Mouse (Mus musculus) forebrain, embryonic 14.5 days (tissue): ENCODE measurements around the gene Ick. TPM values are rescaled to one million over a fixed set of nuclear protein-coding genes. Genes with fewer than 3 reads are reported as not detected.
A peak's percentile ranks its signal among the peaks of the same experiment; 100 is the strongest.
"Not testable (repeated sequence)": the region's sequence is repeated elsewhere in the genome, so short reads cannot be mapped to it uniquely, and the experiment has no call there.

Experiments used
- ATAC-seq: fragments of 200-750 bp; cut with Nextera tagmentation; 2 replicates; pipeline ENCODE4 v1.8.0; 2017; ENCODE audit warnings: mild to moderate bottlenecking, moderate library complexity
- DNase-seq: peaks from one replicate; pipeline ENCODE4 v3.0.0-alpha.2; 2015; ENCODE audit warnings: low spot score
- H3K27ac ChIP-seq: fragments of 300-500 bp; sonication (generic); 2 replicates; pipeline ENCODE4 v1.5.1; 2014; ENCODE audit warnings: low read depth, mild to moderate bottlenecking, control low read depth, low read length, moderate library complexity
- H3K27me3 ChIP-seq: fragments of 300-500 bp; sonication (generic); replicated peaks from 2 replicates; pipeline ENCODE4 v1.6.1; 2014; ENCODE audit warnings: low read length, control low read depth, mixed read lengths; ENCODE audit not compliant: control insufficient read depth, insufficient read depth
- H3K36me3 ChIP-seq: fragments of 300-500 bp; sonication (generic); 2 replicates; pipeline ENCODE4 v1.6.1; 2014; ENCODE audit warnings: low read length, control low read depth; ENCODE audit not compliant: control insufficient read depth, insufficient read depth
- H3K4me1 ChIP-seq: fragments of 300-500 bp; sonication (generic); 2 replicates; pipeline ENCODE4 v1.6.1; 2014; ENCODE audit warnings: antibody characterized with exemption, low read length, control low read depth; ENCODE audit not compliant: control insufficient read depth, insufficient read depth
- H3K4me2 ChIP-seq: fragments of 300-500 bp; sonication (generic); 2 replicates; pipeline ENCODE4 v1.6.1; 2014; ENCODE audit warnings: mild to moderate bottlenecking, control low read depth, low read length
- H3K4me3 ChIP-seq: fragments of 300-500 bp; sonication (generic); 2 replicates; pipeline ENCODE4 v1.5.1; 2014; ENCODE audit warnings: low read depth, low read length, control low read depth
- H3K9ac ChIP-seq: fragments of 300-500 bp; sonication (generic); 2 replicates; pipeline ENCODE4 v1.6.1; 2014; ENCODE audit warnings: mild to moderate bottlenecking, low read length, control low read depth, moderate library complexity
- H3K9me3 ChIP-seq: fragments of 300-500 bp; sonication (generic); replicated peaks from 2 replicates; pipeline ENCODE4 v1.6.1; 2016; ENCODE audit warnings: low read length, control low read depth, mixed read lengths; ENCODE audit not compliant: control insufficient read depth
- WGBS: fragments of 180-500 bp; shearing (Covaris S2); extraction: QIAGEN DNeasy Blood & Tissue Kit; methylation state at CpG from one replicate; pipeline ENCODE4 v1.1.7; 2014; 5-methylcytosine and 5-hydroxymethylcytosine counted together
- polyA plus RNA-seq: library from polyadenylated mRNA; unstranded; fragments of >200 nt; fragmentation: Nextera tagmentation; extraction: Ambion mirVana; gene quantifications from 2 replicates; pipeline ENCODE4 v1.2.1, GENCODE M21; 2014

The Ick gene
- polyA plus RNA-seq, 1 experiment from 2014 or later = 30.6 TPM

- no peaks in the 10 kb centered on the region for H3K9me3 ChIP-seq
- H3K9ac ChIP-seq = no peak overlapping the region
- H3K4me3 ChIP-seq = no peak overlapping the region
- H3K4me1 ChIP-seq = no peaks in the 10 kb centered on the region
- no peak overlapping the region for H3K27ac ChIP-seq
- ATAC-seq = no peak
- WGBS = 91% methylated on average over 19 of the region's 19 CpGs
- no peak for DNase-seq
- H3K27me3 ChIP-seq = no peaks in the 10 kb centered on the region
- peaks cover 62% of the 10 kb centered on the region for H3K36me3 ChIP-seq
- no peak overlapping the region for H3K4me2 ChIP-seq
Measured at GRCm38 (mm10) chr9:78167453-78167969, 58.5 kb downstream of the Ick start.

DNA sequence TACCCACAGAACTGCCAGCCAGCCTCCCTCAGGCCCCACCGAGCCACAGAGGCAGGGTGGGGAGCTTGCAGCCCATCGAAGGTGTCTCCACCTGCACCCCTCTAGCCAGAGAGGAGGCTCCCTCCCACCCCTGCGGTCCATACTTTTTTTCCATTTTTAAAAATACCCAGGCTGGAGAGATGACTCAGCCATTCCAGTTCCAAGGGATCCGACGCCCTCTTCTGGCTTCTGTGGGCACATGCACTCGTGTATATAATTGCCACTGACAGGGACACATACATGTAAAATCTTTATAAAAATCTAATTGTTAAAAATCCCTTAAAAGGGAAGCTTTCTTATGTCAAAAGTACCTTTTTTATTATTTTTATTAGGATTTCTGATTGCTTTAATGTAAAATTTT is 59.9 kb downstream of the Ick start:
- no peaks in the 10 kb centered on the region for H3K27me3 ChIP-seq
- H3K4me2 ChIP-seq = no peak overlapping the region
- ATAC-seq (no peak), DNase-seq (no peak)
- peaks cover 55% of the 10 kb centered on the region for H3K36me3 ChIP-seq
- no peaks in the 10 kb centered on the region for H3K9me3 ChIP-seq
- no peak overlapping the region for H3K9ac ChIP-seq
- no peak overlapping the region for H3K4me3 ChIP-seq
- H3K4me1 ChIP-seq = no peaks in the 10 kb centered on the region
- no peak overlapping the region for H3K27ac ChIP-seq
- 97% methylated on average over 6 of the region's 6 CpGs for whole genome bisulfite sequencing

DNA sequence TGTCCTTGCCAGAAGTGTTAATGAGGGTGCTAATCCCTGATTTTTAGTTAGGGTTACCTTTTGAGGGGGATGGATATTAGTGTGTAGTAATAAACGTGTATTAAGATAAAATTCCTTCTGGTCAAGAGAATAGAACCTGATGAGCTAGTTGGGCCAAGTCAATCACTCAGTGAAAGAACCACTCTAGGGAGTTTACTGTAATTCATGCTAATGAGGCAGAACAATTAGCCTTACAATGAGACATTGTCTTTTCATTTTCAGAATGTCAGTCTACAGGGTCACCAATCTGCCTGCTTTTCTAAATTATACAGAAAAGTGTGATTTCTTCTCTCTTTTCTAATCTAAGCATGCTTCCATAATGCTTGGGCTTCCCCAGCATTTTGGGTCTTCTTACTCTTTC is 65.0 kb downstream of the Ick start:
- Histone ChIP-seq H3K27ac (no peak overlapping the region), H3K4me1 (peaks cover 5% of the 10 kb centered on the region; the same call in 1 of the 2 replicates), H3K9me3 (no peaks in the 10 kb centered on the region), H3K9ac (no peak overlapping the region), H3K27me3 (no peaks in the 10 kb centered on the region), H3K36me3 (peaks cover 10% of the 10 kb centered on the region; the same call in 1 of the 2 replicates), H3K4me3 (no peak overlapping the region), H3K4me2 (no peak overlapping the region)
- WGBS = 17% methylated on average over 1 of the region's 1 CpGs
- no peak for ATAC-seq
- no peak for DNase-seq

GRCm38 (mm10) chr9:78174925-78175276 is 65.9 kb downstream of the Ick start:
- DNase-seq, H3K9ac ChIP-seq, H3K4me1 ChIP-seq, H3K36me3 ChIP-seq, H3K27ac ChIP-seq, H3K4me3 ChIP-seq, H3K4me2 ChIP-seq, H3K27me3 ChIP-seq, H3K9me3 ChIP-seq: not testable (repeated sequence)
- 39% methylated on average over 3 of the region's 3 CpGs for WGBS
- peak; percentile 14; the same call in 1 of the 2 replicates for ATAC-seq

DNA sequence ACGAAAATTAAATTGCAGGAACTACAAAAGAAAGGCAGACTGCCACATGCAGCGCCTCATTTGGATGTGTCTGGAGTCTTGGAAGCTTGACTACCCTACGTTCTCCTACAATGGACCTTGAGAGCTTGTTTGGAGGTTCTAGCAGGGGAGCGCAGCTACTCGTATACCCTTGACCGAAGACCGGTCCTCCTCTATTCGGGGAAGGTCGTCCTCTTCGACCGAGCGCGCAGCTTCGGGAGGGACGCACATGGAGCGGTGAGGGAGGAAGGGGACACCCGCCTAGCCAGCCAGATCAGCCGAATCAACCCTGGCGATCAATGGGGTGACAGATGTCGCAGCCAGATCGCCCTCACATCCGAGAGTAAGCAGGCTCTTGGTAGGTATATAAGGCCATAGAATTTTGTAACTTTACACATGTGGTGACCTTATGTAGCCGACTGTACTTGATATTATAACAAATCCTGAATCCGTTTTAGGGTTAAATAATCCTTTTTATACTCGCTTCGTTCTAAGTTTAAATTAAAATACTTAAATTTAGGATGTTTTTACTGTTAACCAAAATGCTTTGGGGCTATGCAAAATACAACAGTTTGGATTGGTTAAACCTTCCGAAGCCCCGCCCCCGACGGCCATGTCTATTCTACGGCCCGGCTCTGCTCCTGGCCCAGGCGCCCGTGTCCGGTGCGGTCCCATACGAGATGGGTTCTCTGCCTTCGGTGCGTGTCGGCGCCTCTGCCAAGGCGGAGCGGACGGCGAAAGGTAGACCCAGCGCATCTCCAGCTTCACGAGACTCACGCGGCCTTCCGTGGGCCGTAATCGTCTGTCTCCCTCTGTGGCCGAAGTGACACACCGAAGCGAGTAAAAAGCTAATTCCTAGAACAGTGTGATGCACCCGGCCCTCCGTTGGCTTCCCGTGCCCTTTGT is 66.5 kb downstream of the Ick start:
- peak overlapping the region; percentile 63 for H3K4me2 ChIP-seq
- H3K9ac ChIP-seq = peak overlapping the region; percentile 85
- under 1% methylated on average over 49 of the region's 58 CpGs for WGBS
- ATAC-seq = peak; percentile 98
- DNase-seq = peak; percentile 98
- H3K4me3 ChIP-seq = peak overlapping the region; percentile 60
- H3K27me3 ChIP-seq = no peaks in the 10 kb centered on the region
- H3K36me3 ChIP-seq = no peaks in the 10 kb centered on the region
- H3K4me1 ChIP-seq = peaks cover 5% of the 10 kb centered on the region; the same call in 1 of the 2 replicates
- peak overlapping the region; percentile 97 for H3K27ac ChIP-seq
- H3K9me3 ChIP-seq = no peaks in the 10 kb centered on the region

- Histone ChIP-seq H3K4me1 (peaks cover 5% of the 10 kb centered on the region; the same call in 1 of the 2 replicates), H3K36me3 (no peaks in the 10 kb centered on the region), H3K27me3 (no peaks in the 10 kb centered on the region), H3K27ac (peak overlapping the region; percentile 97), H3K4me2 (peak overlapping the region; percentile 63), H3K4me3 (peak overlapping the region; percentile 60), H3K9me3 (no peaks in the 10 kb centered on the region), H3K9ac (peak overlapping the region; percentile 85)
- peak; percentile 60 for ATAC-seq
- DNase-seq = peak; percentile 91
- under 1% methylated on average over 22 of the region's 22 CpGs for WGBS
Measured at GRCm38 (mm10) chr9:78176201-78176727, 67.3 kb downstream of the Ick start.

GRCm38 (mm10) chr9:78176831-78177230 is 67.8 kb downstream of the Ick start:
- DNase-seq (peak; percentile 40), ATAC-seq (no peak)
- Histone ChIP-seq H3K9me3 (no peaks in the 10 kb centered on the region), H3K9ac (peak overlapping the region; percentile 85), H3K4me1 (peaks cover 5% of the 10 kb centered on the region; the same call in 1 of the 2 replicates), H3K27ac (peak overlapping the region; percentile 97), H3K4me2 (peak overlapping the region; percentile 63), H3K4me3 (peak overlapping the region; percentile 60), H3K27me3 (no peaks in the 10 kb centered on the region), H3K36me3 (no peaks in the 10 kb centered on the region)
- WGBS = 29% methylated on average over 7 of the region's 7 CpGs

GRCm38 (mm10) chr9:78178197-78178596 is 69.2 kb downstream of the Ick start:
- Histone ChIP-seq H3K9me3 (no peaks in the 10 kb centered on the region), H3K4me2 (no peak overlapping the region), H3K27me3 (no peaks in the 10 kb centered on the region), H3K36me3 (no peaks in the 10 kb centered on the region), H3K4me1 (peaks cover 5% of the 10 kb centered on the region; the same call in 1 of the 2 replicates), H3K4me3 (no peak overlapping the region), H3K9ac (no peak overlapping the region), H3K27ac (no peak overlapping the region)
- DNase-seq = no peak
- no peak for ATAC-seq
- WGBS = 85% methylated on average over 5 of the region's 5 CpGs

DNA sequence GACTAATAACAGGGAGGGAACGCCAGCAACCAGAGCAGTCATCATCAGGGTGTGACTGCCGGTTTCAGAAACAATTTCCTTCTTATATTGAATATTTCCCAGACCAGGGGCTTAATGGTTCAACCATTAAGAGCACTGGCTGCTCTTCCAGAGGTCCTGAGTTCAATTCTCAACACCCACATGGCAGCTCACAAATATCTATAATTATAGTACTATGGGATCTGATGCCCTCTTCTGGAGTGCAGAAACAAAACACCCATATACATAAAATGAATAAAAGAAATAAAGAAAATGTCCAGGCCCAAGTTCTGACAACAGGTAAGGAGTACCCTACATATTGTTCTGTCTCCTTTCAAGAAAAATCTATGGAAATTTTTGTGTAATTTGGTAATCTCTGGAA is 70.1 kb downstream of the Ick start:
- Histone ChIP-seq H3K9ac (no peak overlapping the region), H3K27me3 (no peaks in the 10 kb centered on the region), H3K27ac (no peak overlapping the region), H3K4me1 (peaks cover 5% of the 10 kb centered on the region; the same call in 1 of the 2 replicates), H3K4me2 (no peak overlapping the region), H3K4me3 (no peak overlapping the region), H3K9me3 (no peaks in the 10 kb centered on the region), H3K36me3 (no peaks in the 10 kb centered on the region)
- ATAC-seq (no peak), DNase-seq (no peak)
- 90% methylated on average over 2 of the region's 2 CpGs for WGBS
